Mouse (Mus musculus) thymus, postnatal 4 days (tissue): ENCODE data around the gene Cd79b.
A peak's percentile ranks its signal among the peaks of the same experiment; 100 is the strongest.

Experiments
- DNase-seq: peaks from one replicate; pipeline ENCODE4 v3.0.0; 2021

Cd79b gene

GRCm38 (mm10) chr11:106317801-106318200 lies 3.2 kb upstream of the Cd79b start:
- DNase-seq: peak; percentile 69

- DNase-seq: no peak
These were observed 1.9 kb upstream of the Cd79b start for GRCm38 (mm10) chr11:106316416-106316815.

- DNase-seq: no peak
These were observed 1.0 kb downstream of the Cd79b start for GRCm38 (mm10) chr11:106313533-106313932.

- DNase-seq: no peak
These were observed 4.4 kb downstream of the Cd79b start for GRCm38 (mm10) chr11:106310123-106310522.

GRCm38 (mm10) chr11:106308162-106308561 lies 6.4 kb downstream of the Cd79b start:
- DNase-seq: no peak

GRCm38 (mm10) chr11:106307432-106307831 lies 7.1 kb downstream of the Cd79b start:
- no peak for DNase-seq

GRCm38 (mm10) chr11:106306758-106307157 lies 7.8 kb downstream of the Cd79b start:
- DNase-seq: no peak

- DNase-seq: no peak
These were observed 8.5 kb downstream of the Cd79b start for GRCm38 (mm10) chr11:106306065-106306385.

- DNase-seq: no peak
These were observed 9.1 kb downstream of the Cd79b start for GRCm38 (mm10) chr11:106305348-106306064.

- peak; percentile 84 for DNase-seq
These were observed 11.9 kb downstream of the Cd79b start for GRCm38 (mm10) chr11:106302634-106303033.

GRCm38 (mm10) chr11:106301765-106302164 lies 12.8 kb downstream of the Cd79b start, which contains the start of gene Gh:
Gene Gh, minus strand, starts transcription at chr11:106301865.
- DNase-seq: no peak

- DNase-seq: no peak
These were observed 22.7 kb downstream of the Cd79b start for GRCm38 (mm10) chr11:106291861-106292260.

GRCm38 (mm10) chr11:106290376-106290775 lies 24.2 kb downstream of the Cd79b start:
- no peak for DNase-seq

- DNase-seq: peak; percentile 61
These were observed 25.2 kb downstream of the Cd79b start for GRCm38 (mm10) chr11:106289369-106289768.

GRCm38 (mm10) chr11:106286987-106287386 lies 27.6 kb downstream of the Cd79b start:
- DNase-seq: no peak

GRCm38 (mm10) chr11:106286206-106286605 lies 28.4 kb downstream of the Cd79b start:
- no peak for DNase-seq

GRCm38 (mm10) chr11:106284126-106284525 lies 30.4 kb downstream of the Cd79b start:
- no peak for DNase-seq

GRCm38 (mm10) chr11:106283371-106283770 lies 31.2 kb downstream of the Cd79b start:
- DNase-seq: no peak

- DNase-seq: no peak
These were observed 32.1 kb downstream of the Cd79b start for GRCm38 (mm10) chr11:106282452-106282851.

- peak; percentile 97 for DNase-seq
These were observed 38.1 kb downstream of the Cd79b start, which contains the start of gene Tcam1 for GRCm38 (mm10) chr11:106276454-106276853. Gene Tcam1, plus strand, starts transcription at chr11:106276672.

- DNase-seq: no peak
These were observed 39.6 kb downstream of the Cd79b start for GRCm38 (mm10) chr11:106274971-106275411.

GRCm38 (mm10) chr11:106274374-106274773 lies 40.2 kb downstream of the Cd79b start:
- DNase-seq: no peak

GRCm38 (mm10) chr11:106273811-106274210 lies 40.8 kb downstream of the Cd79b start:
- DNase-seq: no peak

- DNase-seq: no peak
These were observed 41.3 kb downstream of the Cd79b start for GRCm38 (mm10) chr11:106273311-106273684.
